Mouse (Mus musculus): Measurements from ENCODE around the gene Trp53inp2. TPM values are rescaled to one million over a fixed set of nuclear protein-coding genes. Genes with fewer than 3 reads are reported as not detected.

The Trp53inp2 gene
- total and polyA plus RNA-seq, 3 experiments, result 2.8 to 6.2 (median 3.3) TPM

- Histone ChIP-seq H3K9me3 (replicated peaks) (no peaks in the 10 kb centered on the region), H3K4me3 (ENCODE audit: low read depth, low read length) (no peak overlapping the region), H3K36me3 (replicated peaks) (no peaks in the 10 kb centered on the region), H3K4me1 (ENCODE audit: insufficient read depth, low read depth, low read length) (peaks cover 3% of the 10 kb centered on the region; the same call in 1 of the 2 replicates), H3K27me3 (ENCODE audit: insufficient read depth, low read length) (peaks cover 14% of the 10 kb centered on the region)
- TF ChIP-seq GATA2 (IDR thresholded peaks at IDR 0.05; ENCODE audit: borderline replicate concordance, low read depth, low read length), result no peak
- TF ChIP-seq POLR2AphosphoS5 (IDR thresholded peaks at IDR 0.05; ENCODE audit: insufficient replicate concordance, low read depth, low read length), result no peak
- TF ChIP-seq CTCF (IDR thresholded peaks at IDR 0.05; ENCODE audit: low read depth, low read length), result no peak
- TF ChIP-seq GATA1 (IDR thresholded peaks at IDR 0.05; ENCODE audit: borderline replicate concordance, low read length), result no peak
- TF ChIP-seq TAL1 (conservative IDR thresholded peaks at IDR 0.05; ENCODE audit: low read depth, low read length), result no peak
- ATAC-seq (ENCODE audit: extremely low read depth, insufficient number of reproducible peaks, low FRiP score, poor library complexity, severe bottlenecking) (no peak), DNase-seq (ENCODE audit: low spot score) (no peak)
Measured at GRCm38 (mm10) chr2:155369333-155369883, 11.5 kb upstream of the Trp53inp2 start.

- DNase-seq (ENCODE audit: low spot score) (no peak), ATAC-seq (ENCODE audit: extremely low read depth, insufficient number of reproducible peaks, low FRiP score, poor library complexity, severe bottlenecking) (no peak)
- Histone ChIP-seq H3K36me3 (replicated peaks) (no peaks in the 10 kb centered on the region), H3K27me3 (ENCODE audit: insufficient read depth, low read length) (peaks cover 24% of the 10 kb centered on the region), H3K9me3 (replicated peaks) (no peaks in the 10 kb centered on the region), H3K4me3 (ENCODE audit: low read depth, low read length) (no peak overlapping the region), H3K4me1 (ENCODE audit: insufficient read depth, low read depth, low read length) (peaks cover 5% of the 10 kb centered on the region; the same call in 1 of the 2 replicates)
- no peak for TF ChIP-seq CTCF (IDR thresholded peaks at IDR 0.05; ENCODE audit: low read depth, low read length)
- no peak for TF ChIP-seq POLR2AphosphoS5 (IDR thresholded peaks at IDR 0.05; ENCODE audit: insufficient replicate concordance, low read depth, low read length)
- no peak for TF ChIP-seq GATA2 (IDR thresholded peaks at IDR 0.05; ENCODE audit: borderline replicate concordance, low read depth, low read length)
- no peak for TF ChIP-seq TAL1 (conservative IDR thresholded peaks at IDR 0.05; ENCODE audit: low read depth, low read length)
Measured at GRCm38 (mm10) chr2:155372451-155372850, 8.4 kb upstream of the Trp53inp2 start.

GRCm38 (mm10) chr2:155373302-155373701, 7.6 kb upstream of the Trp53inp2 start:
- no peak for TF ChIP-seq GATA1 (IDR thresholded peaks at IDR 0.05; ENCODE audit: borderline replicate concordance, low read length)
- no peak for TF ChIP-seq TAL1 (conservative IDR thresholded peaks at IDR 0.05; ENCODE audit: low read depth, low read length)
- TF ChIP-seq GATA2 (IDR thresholded peaks at IDR 0.05; ENCODE audit: borderline replicate concordance, low read depth, low read length), result no peak
- no peak for TF ChIP-seq POLR2AphosphoS5 (IDR thresholded peaks at IDR 0.05; ENCODE audit: insufficient replicate concordance, low read depth, low read length)
- no peak for TF ChIP-seq CTCF (IDR thresholded peaks at IDR 0.05; ENCODE audit: low read depth, low read length)
- DNase-seq (ENCODE audit: low spot score) (no peak), ATAC-seq (ENCODE audit: extremely low read depth, insufficient number of reproducible peaks, low FRiP score, poor library complexity, severe bottlenecking) (no peak)
- Histone ChIP-seq H3K27me3 (ENCODE audit: insufficient read depth, low read length) (peaks cover 25% of the 10 kb centered on the region), H3K4me1 (ENCODE audit: insufficient read depth, low read depth, low read length) (peaks cover 5% of the 10 kb centered on the region; the same call in 1 of the 2 replicates), H3K9me3 (replicated peaks) (no peaks in the 10 kb centered on the region), H3K36me3 (replicated peaks) (no peaks in the 10 kb centered on the region), H3K4me3 (ENCODE audit: low read depth, low read length) (no peak overlapping the region)

GRCm38 (mm10) chr2:155373886-155374285, 7.0 kb upstream of the Trp53inp2 start:
- H3K4me1 ChIP-seq (ENCODE audit: insufficient read depth, low read depth, low read length), result peaks cover 5% of the 10 kb centered on the region; the same call in 1 of the 2 replicates
- H3K27me3 ChIP-seq (ENCODE audit: insufficient read depth, low read length), result peaks cover 27% of the 10 kb centered on the region
- TF ChIP-seq GATA1 (IDR thresholded peaks at IDR 0.05; ENCODE audit: borderline replicate concordance, low read length) (no peak), GATA2 (IDR thresholded peaks at IDR 0.05; ENCODE audit: borderline replicate concordance, low read depth, low read length) (no peak), CTCF (IDR thresholded peaks at IDR 0.05; ENCODE audit: low read depth, low read length) (no peak)
- DNase-seq (ENCODE audit: low spot score) (no peak), ATAC-seq (ENCODE audit: extremely low read depth, insufficient number of reproducible peaks, low FRiP score, poor library complexity, severe bottlenecking) (no peak)
- H3K36me3 ChIP-seq (replicated peaks), result no peaks in the 10 kb centered on the region
- no peak overlapping the region for H3K4me3 ChIP-seq (ENCODE audit: low read depth, low read length)
- H3K9me3 ChIP-seq (replicated peaks), result no peaks in the 10 kb centered on the region

GRCm38 (mm10) chr2:155374521-155374920, 6.3 kb upstream of the Trp53inp2 start:
- Histone ChIP-seq H3K4me3 (ENCODE audit: low read depth, low read length) (no peak overlapping the region), H3K4me1 (ENCODE audit: insufficient read depth, low read depth, low read length) (peaks cover 5% of the 10 kb centered on the region; the same call in 1 of the 2 replicates), H3K36me3 (replicated peaks) (no peaks in the 10 kb centered on the region), H3K27me3 (ENCODE audit: insufficient read depth, low read length) (peaks cover 28% of the 10 kb centered on the region), H3K9me3 (replicated peaks) (no peaks in the 10 kb centered on the region)
- TF ChIP-seq GATA2 (IDR thresholded peaks at IDR 0.05; ENCODE audit: borderline replicate concordance, low read depth, low read length), result no peak
- ATAC-seq (ENCODE audit: extremely low read depth, insufficient number of reproducible peaks, low FRiP score, poor library complexity, severe bottlenecking), result no peak
- no peak for DNase-seq (ENCODE audit: low spot score)

GRCm38 (mm10) chr2:155376191-155376590, 4.7 kb upstream of the Trp53inp2 start:
- DNase-seq (ENCODE audit: low spot score) (no peak), ATAC-seq (ENCODE audit: extremely low read depth, insufficient number of reproducible peaks, low FRiP score, poor library complexity, severe bottlenecking) (no peak)
- H3K4me3 ChIP-seq (ENCODE audit: low read depth, low read length), result no peak overlapping the region
- no peaks in the 10 kb centered on the region for H3K36me3 ChIP-seq (replicated peaks)
- H3K27me3 ChIP-seq (ENCODE audit: insufficient read depth, low read length), result peaks cover 35% of the 10 kb centered on the region
- no peak for TF ChIP-seq CTCF (IDR thresholded peaks at IDR 0.05; ENCODE audit: low read depth, low read length)
- no peak for TF ChIP-seq TAL1 (conservative IDR thresholded peaks at IDR 0.05; ENCODE audit: low read depth, low read length)
- no peak for TF ChIP-seq GATA2 (IDR thresholded peaks at IDR 0.05; ENCODE audit: borderline replicate concordance, low read depth, low read length)
- no peaks in the 10 kb centered on the region for H3K9me3 ChIP-seq (replicated peaks)
- H3K4me1 ChIP-seq (ENCODE audit: insufficient read depth, low read depth, low read length), result peaks cover 9% of the 10 kb centered on the region

GRCm38 (mm10) chr2:155381060-155381437, 190 bp downstream of the Trp53inp2 start:
- Histone ChIP-seq H3K36me3 (replicated peaks) (no peaks in the 10 kb centered on the region), H3K4me3 (ENCODE audit: low read depth, low read length) (peak overlapping the region; percentile 79; the same call in 1 of the 2 replicates), H3K4me1 (ENCODE audit: insufficient read depth, low read depth, low read length) (peaks cover 21% of the 10 kb centered on the region), H3K27me3 (ENCODE audit: insufficient read depth, low read length) (peaks cover 27% of the 10 kb centered on the region), H3K9me3 (replicated peaks) (no peaks in the 10 kb centered on the region)
- DNase-seq (ENCODE audit: low spot score) (no peak), ATAC-seq (ENCODE audit: extremely low read depth, insufficient number of reproducible peaks, low FRiP score, poor library complexity, severe bottlenecking) (no peak)
- no peak for TF ChIP-seq GATA2 (IDR thresholded peaks at IDR 0.05; ENCODE audit: borderline replicate concordance, low read depth, low read length)
- no peak for TF ChIP-seq TAL1 (conservative IDR thresholded peaks at IDR 0.05; ENCODE audit: low read depth, low read length)
- TF ChIP-seq POLR2AphosphoS5 (IDR thresholded peaks at IDR 0.05; ENCODE audit: insufficient replicate concordance, low read depth, low read length), result no peak
- TF ChIP-seq GATA1 (IDR thresholded peaks at IDR 0.05; ENCODE audit: borderline replicate concordance, low read length), result no peak
- no peak for TF ChIP-seq CTCF (IDR thresholded peaks at IDR 0.05; ENCODE audit: low read depth, low read length)
